Mouse (Mus musculus) cerebellum, adult 2 months (tissue): ENCODE data around the gene Nfe2l1.
"Not testable (repeated sequence)": the region's sequence is repeated elsewhere in the genome, so short reads cannot be mapped to it uniquely, and the experiment has no call there.

Experiments used
- CTCF ChIP-seq: fragments of 200-500 bp; IDR thresholded peaks from 2 replicates; pipeline ENCODE4 v1.5.1; 2011; ENCODE audit warnings: low read depth, mild to moderate bottlenecking, control low read depth, low read length, moderate library complexity, borderline replicate concordance; ENCODE audit not compliant: insufficient read depth
- POLR2A ChIP-seq: fragments of 200-500 bp; IDR thresholded peaks from 2 replicates; pipeline ENCODE4 v1.6.1; 2011; ENCODE audit warnings: low read length, control low read depth, borderline replicate concordance; ENCODE audit not compliant: insufficient read depth

- peak; percentile 69 for TF ChIP-seq CTCF
- not testable (repeated sequence) for TF ChIP-seq POLR2A
Measured at GRCm38 (mm10) chr11:96784847-96785246, 44.9 kb downstream of the Nfe2l1 start.
